Mouse (Mus musculus) bone marrow macrophage, adult 2 months (primary cell): ENCODE measurements around the gene Slc4a1.

Experiments
- CTCF ChIP-seq: IDR thresholded peaks from 2 replicates; pipeline ENCODE4 v1.5.1; 2012; ENCODE audit warnings: low read depth, mild to moderate bottlenecking, low read length, moderate library complexity
- POLR2A ChIP-seq: IDR thresholded peaks from 2 replicates; pipeline ENCODE4 v1.6.1; 2012; ENCODE audit warnings: mild to moderate bottlenecking, low read depth, low read length, borderline replicate concordance

- TF ChIP-seq CTCF = no peak
- TF ChIP-seq POLR2A = no peak
Measured at GRCm38 (mm10) chr11:102338561-102338960, 27.4 kb downstream of the Slc4a1 start.
